In the genomic region with DNA sequence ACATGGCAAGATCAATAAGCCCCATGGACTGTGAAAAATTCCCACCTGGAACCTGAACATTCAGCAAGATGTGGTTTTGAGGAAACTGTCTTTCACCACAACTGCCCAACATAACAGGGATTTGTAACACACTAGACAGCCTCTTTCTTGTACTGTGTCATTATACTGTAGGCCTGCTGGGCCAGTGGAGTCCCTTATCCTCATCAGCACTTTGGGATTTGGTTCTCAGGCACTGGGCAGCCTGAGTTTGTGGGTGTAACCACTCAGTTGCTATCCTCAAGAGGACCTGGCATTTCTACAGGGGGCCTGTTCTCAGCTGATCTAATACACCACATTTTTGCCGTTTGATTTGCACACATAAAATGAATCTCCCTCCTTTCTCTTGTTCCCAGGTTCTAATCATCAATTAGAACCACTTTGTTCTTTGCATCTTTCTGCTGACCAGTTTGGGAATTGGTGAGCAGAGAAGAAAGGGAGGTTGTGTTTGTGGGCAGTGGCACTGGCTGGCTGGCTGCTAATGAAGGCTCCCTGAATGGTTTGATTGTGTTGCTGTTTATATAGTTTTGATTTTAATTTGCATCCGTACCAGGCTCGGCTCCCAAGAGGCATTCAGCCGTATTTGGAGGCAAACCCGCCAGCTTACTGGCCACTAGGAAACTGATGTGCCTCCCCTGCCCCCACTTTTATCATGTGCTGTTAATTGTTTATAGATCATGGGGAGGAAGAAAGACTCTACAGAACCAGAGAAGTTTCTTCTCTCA, we compare ENCODE assay signal across 18 mouse cellular contexts.
DNase-seq lines count a peak whose midpoint lies in the region; ATAC-seq lines count a peak whose summit lies in the region.
"Had no signal": no experiment of that assay in that cellular context is flagged by ENCODE, and none has a peak within 500 bp of the region (broad histone marks: within the 10 kb centered on the region; RNA-seq: fewer than 3 reads in every experiment).

No protein-coding gene starts in this region.

- DNase-seq in forebrain, embryonic 11.5 days (ENCODE audit: low spot score), result no peak
- DNase-seq in forebrain, embryonic 10.5 days (ENCODE audit: extremely low spot score, low spot score), result no peak
- peak; percentile 91 for DNase-seq in retina, postnatal 1 day
- DNase-seq in retina, embryonic 14.5 days (ENCODE audit: low spot score), result no peak
- peak; percentile 10 to 11 for DNase-seq in frontal cortex, postnatal 10 days (ENCODE audit: low spot score in 2 of 2)
- DNase-seq in left cerebral cortex, postnatal 4 days, result peak; percentile 8
- DNase-seq in adrenal gland, postnatal 14 days, result no peak
- DNase-seq in embryo, embryonic 9.5 days (ENCODE audit: extremely low spot score), result no peak
- DNase-seq: adrenal gland, postnatal 10 days; kidney, adult 2 months; kidney, postnatal 4 days; liver, postnatal 0 days; thymus, adult 18-20 months had no signal

- no peaks in the 10 kb centered on the region for H3K27me3 ChIP-seq in forebrain, embryonic 11.5 days (ENCODE audit: control insufficient read depth, insufficient read depth, low read length)
- no peaks in the 10 kb centered on the region for H3K27me3 ChIP-seq in forebrain, embryonic 10.5 days (ENCODE audit: poor library complexity, severe bottlenecking)
- H3K27me3 ChIP-seq: limb, embryonic 13.5 days; midbrain, embryonic 15.5 days; neural tube, embryonic 12.5 days had no signal

- no peak overlapping the region for H3K4me2 ChIP-seq in forebrain, embryonic 11.5 days (ENCODE audit: low read depth, low read length, severe bottlenecking)
- H3K4me2 ChIP-seq: hindbrain, embryonic 14.5 days; limb, embryonic 13.5 days; midbrain, embryonic 15.5 days; neural tube, embryonic 12.5 days had no signal

- H3K36me3 ChIP-seq in forebrain, embryonic 11.5 days (ENCODE audit: control insufficient read depth, insufficient read depth, low read length), result no peaks in the 10 kb centered on the region
- no peaks in the 10 kb centered on the region for H3K36me3 ChIP-seq in forebrain, embryonic 10.5 days (replicated peaks)
- H3K36me3 ChIP-seq: embryonic facial prominence, embryonic 10.5 days; limb, embryonic 13.5 days; midbrain, embryonic 15.5 days; neural tube, embryonic 12.5 days had no signal

- H3K9me3 ChIP-seq in forebrain, embryonic 11.5 days (ENCODE audit: control insufficient read depth, low read length), result no peaks in the 10 kb centered on the region
- H3K9me3 ChIP-seq in forebrain, embryonic 10.5 days, result no peaks in the 10 kb centered on the region
- H3K9me3 ChIP-seq: embryonic facial prominence, embryonic 10.5 days; limb, embryonic 13.5 days; midbrain, embryonic 15.5 days; neural tube, embryonic 12.5 days had no signal

- WGBS in forebrain, embryonic 11.5 days, result 53% methylated on average over 5 of the region's 5 CpGs
- WGBS in forebrain, embryonic 10.5 days, result 73% methylated on average over 5 of the region's 5 CpGs

- H3K4me1 ChIP-seq in forebrain, embryonic 11.5 days (replicated peaks; ENCODE audit: control insufficient read depth, insufficient read depth, low read length), result no peaks in the 10 kb centered on the region
- peaks cover 7% of the 10 kb centered on the region; the same call in 1 of the 2 replicates for H3K4me1 ChIP-seq in forebrain, embryonic 10.5 days
- H3K4me1 ChIP-seq: embryonic facial prominence, embryonic 10.5 days; limb, embryonic 13.5 days; midbrain, embryonic 15.5 days; neural tube, embryonic 12.5 days had no signal

- H3K9ac ChIP-seq in forebrain, embryonic 11.5 days (ENCODE audit: low read length), result no peak overlapping the region
- H3K9ac ChIP-seq: hindbrain, embryonic 14.5 days; limb, embryonic 13.5 days; liver, postnatal 0 days; midbrain, embryonic 15.5 days; neural tube, embryonic 12.5 days had no signal

- intact Hi-C loops in left cerebral cortex, postnatal 4 days (cut with DNase I), result no loop called here

- no peak overlapping the region for H3K4me3 ChIP-seq in forebrain, embryonic 11.5 days (ENCODE audit: low read depth, low read length)
- no peak overlapping the region for H3K4me3 ChIP-seq in forebrain, embryonic 10.5 days
- H3K4me3 ChIP-seq: embryonic facial prominence, embryonic 10.5 days; limb, embryonic 13.5 days; midbrain, embryonic 15.5 days; neural tube, embryonic 12.5 days had no signal

- H3K27ac ChIP-seq in forebrain, embryonic 11.5 days (ENCODE audit: low read depth, low read length), result no peak overlapping the region
- H3K27ac ChIP-seq in forebrain, embryonic 10.5 days, result no peak overlapping the region
- H3K27ac ChIP-seq: embryonic facial prominence, embryonic 10.5 days; hindbrain, embryonic 14.5 days; limb, embryonic 13.5 days; midbrain, embryonic 15.5 days; neural tube, embryonic 12.5 days had no signal

- peak; percentile 63 for ATAC-seq in forebrain, embryonic 11.5 days (replicated peaks; ENCODE audit: low FRiP score)
- ATAC-seq: liver, postnatal 0 days; midbrain, embryonic 15.5 days had no signal

Comparison
In these comparisons a context has a peak if more than half of its experiments do, and no peak if none do; other contexts are left out.
1. DNase-seq: peak in retina, postnatal 1 day (single experiment), frontal cortex, postnatal 10 days (2 of 2) and left cerebral cortex, postnatal 4 days (single experiment); none in forebrain, embryonic 11.5 days (single experiment), forebrain, embryonic 10.5 days (single experiment), retina, embryonic 14.5 days (single experiment), adrenal gland, postnatal 14 days (single experiment) and embryo, embryonic 9.5 days (single experiment).